Mouse (Mus musculus): ENCODE measurements around the gene Bcr.

Bcr gene

GRCm38 (mm10) chr10:75058336-75058735 lies 2.1 kb upstream of the Bcr start:
- no peak for DNase-seq (ENCODE audit: low spot score)

GRCm38 (mm10) chr10:75058761-75059395 lies 1.5 kb upstream of the Bcr start:
- no peak for DNase-seq (ENCODE audit: low spot score)

DNA sequence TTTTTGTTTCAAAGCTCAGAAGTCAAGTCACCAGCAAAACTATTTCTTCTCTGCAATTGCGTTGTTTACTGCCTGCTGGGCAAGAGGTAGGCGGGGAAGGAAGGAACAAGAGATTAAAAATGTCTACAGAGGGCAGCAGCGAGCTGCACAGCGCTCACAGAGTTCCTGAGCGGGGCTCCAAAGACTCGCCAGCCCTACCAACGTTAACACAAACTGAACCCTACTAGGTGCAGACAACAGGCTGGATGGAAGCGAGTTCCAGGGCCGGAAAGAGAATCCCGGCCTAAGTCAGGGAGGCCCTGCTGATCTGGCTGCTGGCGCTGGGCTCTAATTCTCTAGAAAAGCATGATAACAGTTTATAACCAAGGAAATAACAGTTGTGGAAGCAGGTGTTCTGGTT lies 996 bp upstream of the Bcr start:
- DNase-seq (ENCODE audit: low spot score) = peak; percentile 72

DNA sequence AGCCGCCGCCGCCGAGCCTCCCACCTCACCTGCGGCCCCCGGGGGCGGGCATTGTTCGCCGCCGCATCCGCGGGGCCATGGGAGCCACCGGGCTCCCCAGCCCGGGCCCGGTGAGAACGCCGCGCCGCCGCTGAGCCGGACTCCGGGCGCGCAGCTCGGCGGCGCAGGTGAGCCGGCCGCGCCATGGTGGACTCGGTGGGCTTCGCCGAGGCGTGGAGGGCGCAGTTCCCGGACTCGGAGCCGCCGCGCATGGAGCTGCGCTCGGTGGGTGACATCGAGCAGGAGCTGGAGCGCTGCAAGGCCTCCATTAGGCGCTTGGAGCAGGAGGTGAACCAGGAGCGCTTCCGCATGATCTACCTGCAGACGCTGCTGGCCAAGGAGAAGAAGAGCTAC lies 447 bp downstream of the Bcr start:
- DNase-seq (ENCODE audit: low spot score) = no peak

GRCm38 (mm10) chr10:75061341-75062188 lies 1.2 kb downstream of the Bcr start:
- no peak for DNase-seq (ENCODE audit: low spot score)

GRCm38 (mm10) chr10:75062189-75062561 lies 1.8 kb downstream of the Bcr start:
- no peak for DNase-seq (ENCODE audit: low spot score)

GRCm38 (mm10) chr10:75062621-75063020 lies 2.2 kb downstream of the Bcr start:
- DNase-seq (ENCODE audit: low spot score) = no peak

- no peak for DNase-seq (ENCODE audit: low spot score)
These were observed 3.0 kb downstream of the Bcr start for GRCm38 (mm10) chr10:75063301-75063965.

DNA sequence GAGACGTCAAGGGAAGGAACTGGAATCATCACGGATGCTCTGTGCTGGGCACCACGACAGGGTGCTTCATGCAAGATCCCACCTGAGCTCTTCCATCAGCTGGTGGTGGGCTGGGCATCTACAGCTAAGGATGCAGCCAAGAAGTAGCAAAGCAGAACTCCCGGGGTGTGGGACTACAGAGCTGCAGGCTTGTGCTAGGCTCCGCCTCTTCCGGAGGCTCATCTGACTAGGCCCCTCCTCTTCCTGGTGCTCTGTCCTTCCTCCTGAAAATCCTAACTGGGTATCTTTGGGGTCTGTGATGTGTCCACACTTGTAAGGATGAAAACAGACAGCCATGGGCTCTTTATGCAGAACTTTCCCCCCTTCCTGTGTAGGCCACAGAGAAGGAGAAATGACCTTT lies 5.3 kb downstream of the Bcr start:
- DNase-seq (ENCODE audit: low spot score) = no peak

DNA sequence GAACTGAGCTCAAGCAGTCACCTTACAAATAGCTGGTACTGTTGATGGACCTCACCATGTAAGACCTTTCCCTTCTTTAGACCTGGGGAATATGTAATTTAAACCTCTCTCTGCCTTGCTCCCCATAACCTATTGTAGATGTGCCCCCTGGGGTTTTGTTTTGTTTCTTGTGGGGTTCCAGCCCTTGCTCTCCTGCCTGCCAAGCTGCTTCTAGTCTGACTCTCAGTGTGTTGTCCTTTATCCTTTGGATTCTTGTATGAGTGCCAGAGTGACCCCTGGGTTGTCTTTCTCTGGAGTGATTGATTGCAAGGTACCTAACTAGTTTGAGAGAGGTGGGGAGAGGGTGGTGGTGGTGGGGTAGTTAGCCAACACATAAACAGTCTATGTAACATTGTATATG lies 7.1 kb downstream of the Bcr start:
- no peak for DNase-seq (ENCODE audit: low spot score)

GRCm38 (mm10) chr10:75068086-75068485 lies 7.7 kb downstream of the Bcr start:
- no peak for DNase-seq (ENCODE audit: low spot score)

DNA sequence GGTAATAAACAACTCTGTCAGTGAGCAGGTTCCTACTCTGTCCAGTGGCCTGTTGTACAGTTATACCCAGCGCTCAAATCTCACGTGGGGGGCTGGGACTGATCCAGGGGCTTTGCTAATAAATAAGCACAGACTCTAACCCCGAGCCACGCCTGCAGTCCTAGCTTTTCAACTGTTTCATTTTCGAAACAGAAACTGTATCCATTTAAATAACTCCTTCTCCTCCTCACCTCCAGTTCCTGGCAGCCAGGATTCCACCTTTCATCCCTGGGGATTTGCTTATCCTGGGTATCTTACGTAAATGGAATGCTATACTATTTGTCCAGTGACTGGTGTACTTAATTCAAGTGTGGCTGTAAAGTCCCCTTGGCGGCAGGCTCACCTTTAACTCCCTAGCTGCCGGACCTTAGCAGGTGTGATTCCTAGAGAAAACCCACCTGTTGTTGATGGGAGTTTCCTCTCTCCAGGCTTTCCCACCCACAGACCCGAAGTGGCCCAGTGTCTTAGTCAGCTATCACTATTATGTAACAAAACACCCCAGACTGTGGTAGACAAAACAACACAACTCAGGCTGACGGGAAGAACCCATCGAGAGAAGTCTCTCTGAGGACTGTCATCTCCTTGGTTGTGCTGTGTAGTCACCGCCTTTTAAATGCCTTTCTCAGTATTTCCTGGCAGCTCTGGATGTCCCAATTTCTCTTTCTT lies 8.4 kb downstream of the Bcr start:
- DNase-seq (ENCODE audit: low spot score) = no peak

GRCm38 (mm10) chr10:75070281-75070976 lies 10.0 kb downstream of the Bcr start:
- no peak for DNase-seq (ENCODE audit: low spot score)

DNA sequence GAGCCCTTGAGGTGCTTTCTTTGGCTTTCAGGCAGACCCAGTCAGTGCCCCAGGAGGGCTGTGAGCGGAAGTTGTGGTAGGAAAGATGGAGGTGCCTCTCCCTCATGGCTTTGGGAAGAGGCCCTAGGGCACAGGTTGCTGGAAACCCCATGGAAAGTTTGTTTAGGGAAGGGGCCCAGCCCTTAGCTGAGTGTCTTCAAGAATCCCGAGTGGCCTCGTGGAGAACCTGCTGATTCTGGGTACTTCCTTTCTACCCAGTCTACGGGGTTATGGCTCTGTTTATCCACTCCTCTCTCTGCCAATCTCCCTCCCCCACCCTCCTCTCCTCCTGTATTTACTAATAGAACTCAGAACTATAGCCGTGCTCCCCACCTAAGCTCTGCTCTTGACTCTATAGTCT lies 15.3 kb downstream of the Bcr start:
- no peak for DNase-seq (ENCODE audit: low spot score)

- DNase-seq (ENCODE audit: low spot score) = no peak
These were observed 18.1 kb downstream of the Bcr start for GRCm38 (mm10) chr10:75078174-75079128.

GRCm38 (mm10) chr10:75085330-75085729 lies 24.9 kb downstream of the Bcr start:
- no peak for DNase-seq (ENCODE audit: low spot score)

- no peak for DNase-seq (ENCODE audit: low spot score)
These were observed 28.1 kb downstream of the Bcr start for GRCm38 (mm10) chr10:75088471-75088870.

GRCm38 (mm10) chr10:75091478-75092152 lies 31.2 kb downstream of the Bcr start:
- no peak for DNase-seq (ENCODE audit: low spot score)

GRCm38 (mm10) chr10:75093252-75093987 lies 33.0 kb downstream of the Bcr start:
- no peak for DNase-seq (ENCODE audit: low spot score)
